Mouse (Mus musculus) cerebellum, adult 2 months (tissue): ENCODE measurements around the gene Large1. TPM values are rescaled to one million over a fixed set of nuclear protein-coding genes. Genes with fewer than 3 reads are reported as not detected.

Experiments
- DNase-seq, 2 experiments: peaks; one replicate each; pipeline ENCODE4 v3.0.0; 2021
- H3K27ac ChIP-seq: fragments of 200-500 bp; 2 replicates; pipeline ENCODE4 v1.5.1; 2012; ENCODE audit warnings: low read length, control low read depth, inconsistent platforms; ENCODE audit not compliant: insufficient read depth
- H3K27me3 ChIP-seq: fragments of 200-500 bp; 2 replicates; pipeline ENCODE4 v1.6.1; 2012; ENCODE audit warnings: inconsistent platforms, mild to moderate bottlenecking, low read length, moderate library complexity; ENCODE audit not compliant: control insufficient read depth, insufficient read depth
- H3K4me1 ChIP-seq: fragments of 200-500 bp; 2 replicates; pipeline ENCODE4 v1.6.1; 2011; ENCODE audit warnings: low read length; ENCODE audit not compliant: control insufficient read depth, insufficient read depth
- H3K4me3 ChIP-seq: fragments of 200-500 bp; replicated peaks from 2 replicates; pipeline ENCODE3; 2011; ENCODE audit warnings: mild to moderate bottlenecking, low read depth, low read length, control low read depth; ENCODE audit not compliant: insufficient read depth
- CTCF ChIP-seq: fragments of 200-500 bp; IDR thresholded peaks from 2 replicates; pipeline ENCODE4 v1.5.1; 2011; ENCODE audit warnings: low read depth, mild to moderate bottlenecking, control low read depth, low read length, moderate library complexity, borderline replicate concordance; ENCODE audit not compliant: insufficient read depth
- POLR2A ChIP-seq: fragments of 200-500 bp; IDR thresholded peaks from 2 replicates; pipeline ENCODE4 v1.6.1; 2011; ENCODE audit warnings: low read length, control low read depth, borderline replicate concordance; ENCODE audit not compliant: insufficient read depth
- WGBS: fragments of 180-500 bp; shearing (Covaris S2); methylation state at CpG from one replicate; pipeline ENCODE4 v1.1.7; 2018; 5-methylcytosine and 5-hydroxymethylcytosine counted together
- polyA plus RNA-seq: library from polyadenylated mRNA; depleted of rRNA; stranded (reverse); fragments of >200 nt; gene quantifications from 2 replicates; pipeline ENCODE4 v1.2.3, GENCODE M21; 2012

The Large1 gene
- polyA plus RNA-seq, 1 experiment, result 55.5 TPM

DNA sequence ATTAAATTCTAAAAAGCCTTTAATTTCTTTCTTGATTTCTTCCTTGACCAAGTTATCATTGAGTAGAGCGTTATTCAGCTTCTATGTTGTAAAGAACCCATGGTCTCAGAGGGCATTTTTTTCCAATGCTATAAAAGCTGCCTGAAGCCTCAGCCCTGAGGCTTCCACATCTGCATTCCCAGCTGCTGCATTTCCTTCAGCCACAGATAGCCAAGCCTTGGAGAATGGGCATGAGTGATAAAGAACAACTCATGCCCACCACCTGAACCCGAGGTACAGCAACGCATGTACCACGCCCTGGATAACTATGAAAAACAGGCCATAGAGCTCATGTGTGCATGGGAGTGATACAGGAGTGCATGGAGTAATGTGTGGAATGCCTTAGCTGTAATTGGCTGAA lies 572.7 kb downstream of the Large1 start:
- no peak overlapping the region for H3K4me3 ChIP-seq
- WGBS, result 92% methylated on average over 4 of the region's 4 CpGs
- H3K27ac ChIP-seq, result no peak overlapping the region
- H3K4me1 ChIP-seq, result no peaks in the 10 kb centered on the region
- no peak for DNase-seq
- H3K27me3 ChIP-seq, result no peaks in the 10 kb centered on the region
- TF ChIP-seq CTCF (no peak), POLR2A (no peak)

DNA sequence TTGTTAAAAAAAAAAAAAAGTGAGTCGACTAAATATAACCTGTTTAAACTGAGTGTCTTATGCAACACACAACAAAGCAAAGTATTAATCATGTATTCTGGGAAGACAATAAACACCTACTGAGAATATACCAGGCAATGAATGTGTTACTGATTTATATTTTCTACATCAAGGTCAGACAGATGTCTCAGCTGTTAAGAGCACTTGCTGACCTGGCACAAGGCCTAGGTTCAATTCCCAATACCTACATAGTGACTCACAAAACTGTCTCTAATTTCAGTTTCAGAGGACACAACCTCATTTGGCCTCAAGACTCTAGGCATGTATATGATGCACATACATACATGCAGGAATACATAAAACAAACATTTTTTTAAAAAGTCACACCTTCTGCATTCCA lies 575.5 kb downstream of the Large1 start:
- H3K27ac ChIP-seq, result no peak overlapping the region
- DNase-seq, result no peak
- 90% methylated on average over 1 of the region's 1 CpGs for WGBS
- TF ChIP-seq POLR2A (no peak), CTCF (no peak)
- H3K27me3 ChIP-seq, result no peaks in the 10 kb centered on the region
- no peaks in the 10 kb centered on the region for H3K4me1 ChIP-seq
- H3K4me3 ChIP-seq, result no peak overlapping the region

DNA sequence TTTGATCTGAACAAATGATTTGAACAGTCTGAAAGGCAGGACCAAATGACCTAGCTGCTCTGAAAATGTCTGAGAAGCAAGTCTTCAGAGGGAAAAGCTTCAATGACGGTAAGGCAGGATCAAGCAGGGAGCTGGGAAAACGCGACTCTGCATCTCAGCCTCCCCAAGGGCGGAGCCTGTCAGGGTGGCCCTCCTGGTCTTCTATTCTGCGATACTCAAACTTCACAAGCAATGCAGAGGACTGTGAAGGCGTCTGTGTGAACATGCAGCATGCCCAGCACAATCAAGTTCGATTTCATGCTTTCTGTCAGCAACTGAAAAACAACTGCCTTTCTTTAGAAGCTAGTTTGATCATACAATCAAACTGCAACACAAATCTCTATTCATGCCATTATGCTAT lies 586.6 kb downstream of the Large1 start:
- WGBS, result 15% methylated on average over 7 of the region's 7 CpGs

DNA sequence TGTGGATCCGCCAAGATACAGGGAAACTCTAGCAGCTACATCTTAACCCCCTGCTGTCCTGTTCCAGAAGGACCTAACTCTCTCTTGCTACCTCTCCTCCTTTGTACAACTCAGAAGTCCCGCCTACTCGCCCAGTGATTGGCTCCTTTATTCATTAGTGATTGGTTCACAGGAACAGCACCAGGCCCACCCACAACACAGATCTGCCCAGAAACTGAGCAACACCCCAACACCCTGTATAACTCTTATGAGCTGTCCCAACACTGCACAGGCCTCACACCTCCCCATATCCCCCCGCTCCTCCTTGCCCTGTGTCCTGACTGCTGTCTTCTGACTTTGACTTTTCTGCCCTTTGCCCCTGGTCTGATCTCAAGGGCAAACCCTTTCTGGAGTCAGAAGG lies 587.6 kb downstream of the Large1 start:
- DNase-seq, result no peak
- TF ChIP-seq POLR2A (no peak), CTCF (no peak)
- H3K27ac ChIP-seq, result no peak overlapping the region
- no peaks in the 10 kb centered on the region for H3K27me3 ChIP-seq
- no peaks in the 10 kb centered on the region for H3K4me1 ChIP-seq
- WGBS, result 75% methylated on average over 4 of the region's 4 CpGs
- H3K4me3 ChIP-seq, result no peak overlapping the region

More for the DNA sequence above, 586.6 kb downstream of the Large1 start:
- TF ChIP-seq CTCF (no peak), POLR2A (no peak)
- Histone ChIP-seq H3K4me3 (no peak overlapping the region), H3K4me1 (no peaks in the 10 kb centered on the region), H3K27me3 (no peaks in the 10 kb centered on the region), H3K27ac (no peak overlapping the region)
- no peak for DNase-seq
